Mouse (Mus musculus) embryonic facial prominence, embryonic 15.5 days (tissue): ENCODE measurements around the gene Adora1. TPM values are rescaled to one million over a fixed set of nuclear protein-coding genes. Genes with fewer than 3 reads are reported as not detected.

ENCODE experiments used
- ATAC-seq: fragments of 200-750 bp; cut with Nextera tagmentation; 2 replicates; pipeline ENCODE4 v1.8.0; 2017; ENCODE audit warnings: low read depth, moderate TSS enrichment; ENCODE audit not compliant: insufficient number of reproducible peaks, low FRiP score, low TSS enrichment
- H3K27ac ChIP-seq: fragments of 300-500 bp; sonication (generic); replicated peaks from 2 replicates; pipeline ENCODE4 v1.5.1; 2015; ENCODE audit warnings: mild to moderate bottlenecking, inconsistent platforms
- H3K27me3 ChIP-seq: fragments of 300-500 bp; sonication (generic); 2 replicates; pipeline ENCODE4 v1.6.1; 2015; ENCODE audit warnings: inconsistent platforms
- H3K36me3 ChIP-seq: fragments of 300-500 bp; sonication (generic); 2 replicates; pipeline ENCODE4 v1.6.1; 2015; ENCODE audit warnings: mild to moderate bottlenecking, inconsistent platforms
- H3K4me1 ChIP-seq: fragments of 300-500 bp; sonication (generic); 2 replicates; pipeline ENCODE4 v1.6.1; 2015; ENCODE audit warnings: inconsistent platforms
- H3K4me2 ChIP-seq: fragments of 300-500 bp; sonication (generic); replicated peaks from 2 replicates; pipeline ENCODE4 v1.6.1; 2015; ENCODE audit warnings: mild to moderate bottlenecking, inconsistent platforms
- H3K4me3 ChIP-seq: fragments of 300-500 bp; sonication (generic); replicated peaks from 2 replicates; pipeline ENCODE4 v1.5.1; 2015; ENCODE audit warnings: mild to moderate bottlenecking, inconsistent platforms
- H3K9ac ChIP-seq: fragments of 300-500 bp; sonication (generic); 2 replicates; pipeline ENCODE4 v1.6.1; 2015; ENCODE audit warnings: inconsistent platforms
- H3K9me3 ChIP-seq: fragments of 300-500 bp; sonication (generic); replicated peaks from 2 replicates; pipeline ENCODE4 v1.6.1; 2016; ENCODE audit warnings: inconsistent platforms
- WGBS: fragments of 180-500 bp; shearing (Covaris S2); methylation state at CpG from one replicate; pipeline ENCODE4 v1.1.7; 2015; 5-methylcytosine and 5-hydroxymethylcytosine counted together
- polyA plus RNA-seq: library from polyadenylated mRNA; unstranded; fragments of >200 nt; fragmentation: Nextera tagmentation; extraction: Ambion mirVana; gene quantifications from 2 replicates; pipeline ENCODE4 v1.2.1, GENCODE M21; 2015

Adora1 gene
- polyA plus RNA-seq, 1 experiment from 2014 or later: 4.1 TPM

DNA sequence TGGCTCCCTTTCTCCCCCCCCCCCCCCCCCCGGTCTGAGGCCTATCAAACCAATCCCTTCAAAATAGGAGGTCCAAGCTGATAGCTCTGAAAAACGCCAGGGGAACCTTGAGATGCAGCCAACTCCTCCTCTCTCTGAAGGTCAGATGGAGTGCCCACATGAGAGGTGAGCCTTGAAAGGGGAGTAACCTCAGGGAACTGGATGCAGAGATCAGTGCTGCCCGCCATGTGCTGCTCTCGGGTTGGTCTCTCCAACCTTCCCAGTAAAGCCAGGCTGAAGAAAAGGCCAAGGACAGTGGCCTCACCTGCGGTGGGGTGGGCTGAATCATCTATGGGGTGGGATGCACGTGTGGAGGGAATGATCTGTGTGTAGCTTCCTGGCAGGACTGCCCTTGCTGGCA, 22.9 kb downstream of the Adora1 start:
- H3K36me3 ChIP-seq: no peaks in the 10 kb centered on the region
- 75% methylated on average over 6 of the region's 6 CpGs for WGBS
- H3K4me3 ChIP-seq: no peak overlapping the region
- peaks cover 17% of the 10 kb centered on the region; the same call in 1 of the 2 replicates for H3K4me1 ChIP-seq
- H3K27ac ChIP-seq: no peak overlapping the region
- ATAC-seq: no peak
- no peak overlapping the region for H3K9ac ChIP-seq
- H3K27me3 ChIP-seq: no peaks in the 10 kb centered on the region
- H3K9me3 ChIP-seq: no peaks in the 10 kb centered on the region
- no peak overlapping the region for H3K4me2 ChIP-seq

GRCm38 (mm10) chr1:134211631-134212030, 23.6 kb downstream of the Adora1 start:
- Histone ChIP-seq H3K36me3 (no peaks in the 10 kb centered on the region), H3K9me3 (no peaks in the 10 kb centered on the region), H3K9ac (no peak overlapping the region), H3K27me3 (no peaks in the 10 kb centered on the region), H3K4me2 (no peak overlapping the region), H3K4me1 (peaks cover 17% of the 10 kb centered on the region; the same call in 1 of the 2 replicates), H3K27ac (no peak overlapping the region), H3K4me3 (no peak overlapping the region)
- ATAC-seq: no peak
- WGBS: 24% methylated on average over 2 of the region's 2 CpGs

GRCm38 (mm10) chr1:134211043-134211442, 24.2 kb downstream of the Adora1 start:
- H3K36me3 ChIP-seq: no peaks in the 10 kb centered on the region
- H3K27ac ChIP-seq: no peak overlapping the region
- H3K4me3 ChIP-seq: no peak overlapping the region
- H3K4me2 ChIP-seq: no peak overlapping the region
- H3K27me3 ChIP-seq: no peaks in the 10 kb centered on the region
- H3K9ac ChIP-seq: no peak overlapping the region
- H3K4me1 ChIP-seq: peaks cover 17% of the 10 kb centered on the region; the same call in 1 of the 2 replicates
- 47% methylated on average over 6 of the region's 6 CpGs for WGBS
- ATAC-seq: no peak
- H3K9me3 ChIP-seq: no peaks in the 10 kb centered on the region

- Histone ChIP-seq H3K27me3 (no peaks in the 10 kb centered on the region), H3K4me3 (no peak overlapping the region), H3K9me3 (no peaks in the 10 kb centered on the region), H3K27ac (no peak overlapping the region), H3K4me2 (no peak overlapping the region), H3K36me3 (no peaks in the 10 kb centered on the region), H3K9ac (no peak overlapping the region), H3K4me1 (peaks cover 12% of the 10 kb centered on the region; the same call in 1 of the 2 replicates)
- 63% methylated on average over 6 of the region's 6 CpGs for WGBS
- no peak for ATAC-seq
These were observed 25.0 kb downstream of the Adora1 start for GRCm38 (mm10) chr1:134210179-134210755.

DNA sequence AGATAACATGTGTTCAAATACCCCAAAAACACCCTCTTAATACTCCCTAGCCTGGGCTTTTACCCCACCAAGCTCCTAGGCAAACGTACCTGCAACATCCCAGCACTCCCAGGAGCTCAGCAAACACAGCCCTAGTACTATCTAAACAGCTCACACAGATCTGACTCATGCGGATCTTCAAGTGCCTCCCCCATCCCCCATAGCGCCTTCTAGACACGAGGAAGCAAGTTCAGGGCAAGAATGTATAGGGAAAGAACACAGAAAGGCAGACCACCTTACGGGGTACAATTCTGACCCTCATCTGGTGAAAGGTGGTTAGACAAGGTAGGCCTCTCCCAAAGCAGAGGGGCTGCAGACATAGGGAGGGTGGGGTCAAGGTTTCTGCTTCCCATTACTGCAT, 29.1 kb downstream of the Adora1 start:
- Histone ChIP-seq H3K9me3 (no peaks in the 10 kb centered on the region), H3K4me3 (no peak overlapping the region), H3K27me3 (no peaks in the 10 kb centered on the region), H3K27ac (no peak overlapping the region), H3K9ac (no peak overlapping the region), H3K4me1 (peaks cover 6% of the 10 kb centered on the region; the same call in 1 of the 2 replicates), H3K4me2 (no peak overlapping the region), H3K36me3 (no peaks in the 10 kb centered on the region)
- 41% methylated on average over 5 of the region's 5 CpGs for WGBS
- no peak for ATAC-seq

DNA sequence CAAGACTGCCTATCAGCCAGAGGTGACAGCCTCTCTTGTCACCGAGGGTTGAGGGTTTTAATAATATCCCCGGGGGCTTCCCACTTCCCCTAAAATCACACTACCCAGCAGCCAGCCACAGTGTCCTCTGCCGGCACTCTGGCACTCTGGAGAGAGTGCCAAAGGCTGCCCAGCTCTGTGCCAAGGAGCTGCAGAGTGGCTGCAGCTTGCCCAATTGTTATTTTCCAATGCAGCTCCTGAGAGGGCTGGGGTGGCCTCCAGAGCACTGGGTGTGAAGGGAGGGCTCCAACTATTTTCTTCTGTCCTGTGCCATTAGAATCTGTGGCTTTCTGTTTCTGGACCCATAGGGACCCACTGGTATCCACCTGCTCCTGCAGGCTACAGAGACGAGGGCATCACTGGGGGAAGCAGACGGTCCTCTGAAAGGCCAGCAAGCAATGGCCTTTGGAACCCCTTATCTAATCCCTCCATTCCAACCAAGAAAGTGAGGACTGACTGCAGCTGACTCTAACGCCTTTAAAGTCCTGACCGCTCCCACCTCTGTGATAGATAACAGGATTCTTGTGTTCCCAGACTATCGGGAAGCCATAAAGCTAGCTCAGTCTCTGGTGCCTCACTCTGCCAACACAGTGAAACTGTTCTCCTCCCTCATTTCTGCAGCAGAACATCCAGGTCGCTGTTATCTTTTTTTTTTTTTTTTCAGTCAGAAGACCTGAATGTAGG, 29.8 kb downstream of the Adora1 start:
- Histone ChIP-seq H3K36me3 (no peaks in the 10 kb centered on the region), H3K9ac (no peak overlapping the region), H3K9me3 (no peaks in the 10 kb centered on the region), H3K4me1 (no peaks in the 10 kb centered on the region), H3K4me3 (no peak overlapping the region), H3K4me2 (no peak overlapping the region), H3K27ac (no peak overlapping the region), H3K27me3 (no peaks in the 10 kb centered on the region)
- 62% methylated on average over 9 of the region's 9 CpGs for WGBS
- no peak for ATAC-seq

DNA sequence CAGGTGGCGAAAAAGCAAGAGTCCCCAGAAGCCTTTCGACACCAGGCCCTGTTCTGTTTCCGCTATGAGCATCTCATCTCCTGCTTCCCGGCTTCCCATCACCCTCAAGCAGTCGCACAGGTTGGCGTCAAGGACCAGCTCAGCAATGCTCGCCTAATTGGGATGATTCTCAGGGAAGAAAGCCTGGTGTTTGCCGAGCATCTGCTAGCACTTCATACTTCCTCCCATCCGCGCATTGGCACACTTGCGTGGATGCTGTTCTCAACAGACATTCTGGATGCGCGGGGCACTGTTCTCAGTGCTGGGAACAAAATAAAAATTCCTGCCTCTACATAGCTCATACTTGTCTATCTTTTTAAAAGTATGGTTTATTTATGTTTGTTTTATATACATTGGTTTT, 31.0 kb downstream of the Adora1 start:
- no peak overlapping the region for H3K9ac ChIP-seq
- no peak overlapping the region for H3K4me3 ChIP-seq
- no peaks in the 10 kb centered on the region for H3K9me3 ChIP-seq
- no peak overlapping the region for H3K27ac ChIP-seq
- no peaks in the 10 kb centered on the region for H3K27me3 ChIP-seq
- no peaks in the 10 kb centered on the region for H3K36me3 ChIP-seq
- no peak for ATAC-seq
- H3K4me1 ChIP-seq: no peaks in the 10 kb centered on the region
- WGBS: 85% methylated on average over 13 of the region's 13 CpGs
- H3K4me2 ChIP-seq: no peak overlapping the region

DNA sequence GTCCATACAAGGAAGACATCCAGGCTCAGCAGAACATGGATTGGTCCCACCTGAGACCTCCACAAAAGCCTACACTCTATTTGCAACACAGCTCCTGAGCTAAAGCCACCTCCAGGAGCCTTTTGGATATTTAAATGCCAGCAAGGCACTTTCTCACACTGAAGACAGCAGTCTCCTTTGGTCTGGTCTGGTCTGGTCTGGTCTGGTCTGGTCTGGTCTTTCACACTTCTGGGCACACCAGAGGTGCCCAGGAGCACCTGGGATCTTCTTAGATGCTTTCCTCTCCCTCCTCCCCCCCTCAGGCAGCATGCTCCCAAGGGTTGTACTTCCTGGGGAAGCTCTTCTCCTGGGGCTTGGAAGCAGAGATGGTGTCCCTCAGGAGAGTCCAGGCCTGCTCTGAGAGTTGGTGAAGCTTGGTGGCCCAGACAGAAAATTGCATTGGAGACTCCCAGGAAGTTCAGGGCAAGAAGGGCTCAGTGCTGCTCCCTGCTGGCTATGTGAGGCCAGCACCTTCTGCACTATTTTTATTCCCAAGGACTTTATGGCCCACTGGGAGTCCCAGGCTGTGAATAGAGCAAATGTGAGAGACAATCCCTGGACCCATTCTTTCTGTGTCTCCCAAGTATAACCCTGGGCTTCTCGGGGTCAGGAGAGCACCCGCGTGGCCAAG, 33.3 kb downstream of the Adora1 start:
- Histone ChIP-seq H3K36me3 (no peaks in the 10 kb centered on the region), H3K9ac (no peak overlapping the region), H3K9me3 (no peaks in the 10 kb centered on the region), H3K4me3 (no peak overlapping the region), H3K27ac (no peak overlapping the region), H3K4me2 (no peak overlapping the region), H3K4me1 (no peaks in the 10 kb centered on the region), H3K27me3 (no peaks in the 10 kb centered on the region)
- ATAC-seq: no peak
- WGBS: 50% methylated on average over 3 of the region's 3 CpGs

DNA sequence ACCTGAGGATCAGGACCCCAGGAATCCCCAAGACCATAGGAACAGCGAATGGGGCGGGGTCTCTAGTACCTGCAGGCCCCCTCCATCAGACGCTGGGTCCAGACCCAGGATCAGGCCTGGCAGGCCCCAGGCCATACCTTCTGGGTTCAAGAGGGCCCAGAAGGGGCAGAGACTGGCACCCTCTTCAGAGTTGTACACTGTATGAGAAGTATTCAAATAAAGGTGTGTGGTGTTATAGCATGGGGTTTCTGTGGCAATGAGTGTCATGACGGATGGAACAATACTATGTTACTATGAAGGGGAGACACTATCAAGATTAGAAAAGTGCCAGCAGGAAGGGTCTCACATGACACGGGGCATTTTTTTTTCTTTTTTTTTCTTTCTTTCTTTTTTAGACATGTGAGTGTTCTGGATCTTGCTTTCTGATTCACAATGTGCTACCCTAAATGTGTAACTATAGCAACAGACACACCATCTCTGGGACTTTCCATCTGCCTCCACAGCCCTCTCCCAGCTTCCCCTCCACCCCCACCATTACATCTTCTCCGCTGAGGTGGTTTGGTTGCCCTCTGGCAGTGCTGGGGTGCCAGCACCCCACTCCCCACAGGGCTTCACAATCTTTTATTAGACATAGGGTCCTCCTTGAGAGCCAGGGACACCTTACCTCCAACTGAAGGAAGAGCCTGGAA, 34.1 kb downstream of the Adora1 start:
- Histone ChIP-seq H3K9me3 (no peaks in the 10 kb centered on the region), H3K27ac (no peak overlapping the region), H3K36me3 (no peaks in the 10 kb centered on the region), H3K4me3 (no peak overlapping the region), H3K9ac (no peak overlapping the region), H3K4me1 (peaks cover 3% of the 10 kb centered on the region), H3K27me3 (no peaks in the 10 kb centered on the region), H3K4me2 (no peak overlapping the region)
- WGBS: 84% methylated on average over 6 of the region's 6 CpGs
- no peak for ATAC-seq

DNA sequence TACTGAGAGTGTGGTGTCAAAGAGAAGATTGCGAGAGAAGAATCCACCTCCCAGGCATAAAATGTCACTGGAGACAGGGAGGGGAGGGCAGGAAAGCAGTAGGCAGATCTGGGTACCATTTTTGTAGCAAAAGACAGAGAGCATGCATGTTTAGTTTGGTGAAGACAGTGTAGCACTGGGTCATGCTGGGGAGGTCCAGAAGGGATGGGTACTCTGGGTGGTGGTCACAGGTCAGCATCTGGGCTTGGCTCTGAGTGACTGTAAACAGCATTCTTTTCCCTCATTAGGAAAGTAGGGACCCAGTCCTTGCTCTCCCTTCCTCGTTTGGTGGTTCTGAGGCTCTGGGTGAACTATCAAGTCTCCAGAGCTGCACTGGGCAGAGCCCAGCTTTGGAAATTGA, 34.8 kb downstream of the Adora1 start:
- H3K27ac ChIP-seq: no peak overlapping the region
- peaks cover 10% of the 10 kb centered on the region for H3K4me1 ChIP-seq
- no peaks in the 10 kb centered on the region for H3K9me3 ChIP-seq
- no peak overlapping the region for H3K4me2 ChIP-seq
- H3K4me3 ChIP-seq: no peak overlapping the region
- no peaks in the 10 kb centered on the region for H3K36me3 ChIP-seq
- WGBS: 36% methylated on average over 2 of the region's 2 CpGs
- ATAC-seq: no peak
- no peaks in the 10 kb centered on the region for H3K27me3 ChIP-seq
- H3K9ac ChIP-seq: no peak overlapping the region
